Mouse (Mus musculus) thymus, postnatal 14 days (tissue): ENCODE data around the gene Gabrb3.

Experiments
- DNase-seq: peaks from one replicate; pipeline ENCODE4 v3.0.0; 2021

Gabrb3 gene

DNA sequence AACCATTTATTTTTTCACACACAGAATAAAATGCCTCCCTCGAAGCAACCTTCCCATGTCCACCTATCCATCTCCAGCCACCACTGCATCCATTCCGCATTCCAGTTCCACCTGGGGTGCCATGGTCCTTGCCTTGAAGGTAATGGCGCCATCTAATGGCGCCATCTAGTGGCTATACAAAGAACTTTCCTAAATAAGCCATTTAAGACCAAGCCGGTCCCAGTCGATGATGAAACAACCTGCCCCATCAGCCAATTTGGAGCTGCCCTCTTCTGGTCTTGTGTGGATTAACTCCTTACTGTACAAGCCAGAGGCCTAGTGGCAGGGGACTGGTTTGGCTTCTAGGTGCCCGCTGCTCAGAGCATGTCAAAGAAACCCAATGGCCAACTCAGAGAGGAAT, 119.1 kb downstream of the Gabrb3 start:
- no peak for DNase-seq

DNA sequence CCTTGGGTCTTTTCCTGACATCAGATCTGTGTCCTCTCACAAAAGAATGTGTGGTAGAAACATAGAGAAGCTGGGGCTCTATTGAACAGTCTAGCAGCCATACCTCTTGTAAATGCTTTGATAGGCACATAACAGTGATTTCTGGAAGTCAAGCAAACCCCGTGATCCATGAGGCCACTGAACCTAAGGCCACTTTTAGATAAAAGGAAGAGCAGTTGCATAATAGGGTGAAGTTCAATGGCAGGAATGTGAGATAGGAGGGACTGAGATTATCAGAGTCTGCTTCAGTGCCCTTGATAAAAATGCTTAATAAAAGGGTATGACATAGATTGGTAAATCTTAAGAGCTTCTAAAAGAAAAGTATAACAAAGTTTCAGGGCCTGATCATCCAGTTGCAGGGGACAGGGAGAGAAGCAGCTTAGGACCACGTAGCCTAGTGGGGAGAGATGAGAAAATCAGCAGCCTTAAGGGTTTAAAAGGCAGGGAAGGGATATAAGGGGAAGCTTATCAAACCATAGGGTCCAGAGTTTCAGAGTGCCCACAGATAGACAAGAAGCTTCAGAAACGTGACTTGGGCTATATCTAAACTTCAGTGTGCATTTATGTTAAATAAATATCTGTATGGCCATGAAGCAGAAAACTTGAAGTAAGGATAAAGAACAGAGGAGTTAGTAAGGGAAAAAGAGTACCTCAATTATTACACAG, 141.4 kb downstream of the Gabrb3 start:
- DNase-seq, result no peak

- no peak for DNase-seq
Observed at GRCm38 (mm10) chr7:57564403-57564802, 144.9 kb downstream of the Gabrb3 start.

- peak; percentile 6 for DNase-seq
Observed at GRCm38 (mm10) chr7:57590451-57591248, 171.2 kb downstream of the Gabrb3 start.

DNA sequence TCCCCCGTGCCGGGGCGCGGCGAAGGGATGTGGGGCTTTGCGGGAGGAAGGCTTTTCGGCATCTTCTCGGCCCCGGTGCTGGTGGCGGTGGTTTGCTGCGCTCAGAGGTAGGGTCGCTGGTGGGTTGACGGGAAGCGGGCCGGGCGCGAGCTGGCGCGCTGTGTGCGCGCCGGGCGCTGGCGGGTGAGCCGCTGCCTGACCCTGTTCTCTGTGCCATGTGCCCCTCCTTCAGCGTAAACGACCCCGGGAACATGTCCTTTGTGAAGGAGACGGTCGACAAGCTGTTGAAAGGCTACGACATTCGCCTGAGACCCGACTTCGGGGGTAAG, 171.7 kb downstream of the Gabrb3 start:
- no peak for DNase-seq

DNA sequence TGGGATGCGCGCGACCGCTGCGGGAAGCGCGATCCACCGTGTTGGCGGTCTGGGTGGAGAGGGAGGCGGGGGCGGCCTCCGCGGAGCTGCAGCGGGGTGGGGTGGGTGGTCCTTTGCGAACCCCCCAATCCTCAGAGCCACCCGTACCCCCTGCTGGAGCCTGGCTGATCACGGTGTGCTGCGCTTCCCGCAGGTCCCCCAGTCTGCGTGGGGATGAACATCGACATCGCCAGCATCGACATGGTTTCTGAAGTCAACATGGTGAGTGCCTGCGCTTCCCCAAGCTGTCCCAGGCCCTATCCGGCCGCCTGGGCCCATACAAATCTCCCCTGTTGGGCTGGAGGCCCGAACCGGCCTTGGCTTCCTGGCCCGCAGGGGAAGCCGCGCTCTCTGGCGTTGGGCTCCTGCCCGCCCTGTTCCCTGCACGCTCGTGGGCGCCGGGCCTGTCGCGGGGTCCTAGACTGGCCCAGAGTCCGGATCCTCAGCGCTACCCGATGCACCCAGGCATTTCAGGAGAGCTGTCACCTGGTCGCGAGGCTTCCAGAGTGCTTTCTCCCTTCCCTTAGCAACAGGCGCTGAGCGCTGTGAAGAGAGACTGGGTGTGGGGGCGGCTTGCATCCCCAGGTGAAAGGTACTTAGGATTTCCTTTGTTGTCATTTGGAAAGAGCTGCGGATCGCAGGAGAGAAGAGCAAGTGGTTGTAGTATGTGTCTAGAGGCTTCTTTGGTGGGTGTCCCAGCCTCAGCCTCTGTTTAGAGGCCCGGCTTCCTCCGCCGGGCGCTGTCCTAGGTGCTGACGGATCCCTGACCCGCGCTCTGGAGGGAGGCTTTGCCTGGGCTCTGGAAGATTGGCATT, 172.3 kb downstream of the Gabrb3 start:
- peak; percentile 2 for DNase-seq

DNA sequence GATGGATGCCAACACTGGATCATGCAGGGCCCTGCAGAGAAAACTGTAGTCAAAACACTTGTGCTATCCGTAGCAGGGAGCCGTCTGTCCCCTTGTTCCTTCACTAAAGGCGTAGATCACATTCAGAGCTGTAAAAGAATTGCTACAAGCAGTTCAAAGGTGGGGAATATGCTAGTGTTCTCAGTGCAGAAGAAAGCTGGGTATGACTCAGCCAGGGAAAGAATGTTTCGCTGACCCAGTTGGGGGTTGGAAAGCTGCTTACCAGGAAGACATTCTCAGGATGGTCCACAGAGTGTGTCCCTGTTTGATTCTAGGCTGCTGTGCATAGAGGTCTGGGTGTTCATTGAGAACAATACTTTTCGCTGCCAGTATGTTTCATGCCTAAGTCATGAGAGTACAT, 177.8 kb downstream of the Gabrb3 start:
- DNase-seq, result no peak

- DNase-seq, result no peak
Observed at GRCm38 (mm10) chr7:57618697-57619096, 199.2 kb downstream of the Gabrb3 start.

DNA sequence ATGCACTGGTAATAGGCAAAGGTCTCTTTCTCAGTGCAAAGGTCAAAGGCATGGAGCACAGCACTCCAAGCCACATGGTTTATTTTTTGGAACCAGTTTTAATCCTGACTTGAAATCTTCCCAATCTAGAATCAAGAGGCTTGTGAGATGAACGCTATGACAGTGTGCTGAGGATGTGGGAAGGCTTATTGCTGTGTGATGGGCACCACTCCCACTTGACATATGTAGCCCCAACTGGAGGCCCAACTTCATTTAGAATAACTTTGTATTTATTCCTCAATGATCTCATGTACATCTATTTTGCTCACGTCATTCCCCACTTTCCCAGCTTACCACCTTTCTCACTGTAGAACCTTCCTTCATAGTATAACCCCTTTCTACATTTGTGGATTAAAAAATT, 200.5 kb downstream of the Gabrb3 start:
- no peak for DNase-seq

DNA sequence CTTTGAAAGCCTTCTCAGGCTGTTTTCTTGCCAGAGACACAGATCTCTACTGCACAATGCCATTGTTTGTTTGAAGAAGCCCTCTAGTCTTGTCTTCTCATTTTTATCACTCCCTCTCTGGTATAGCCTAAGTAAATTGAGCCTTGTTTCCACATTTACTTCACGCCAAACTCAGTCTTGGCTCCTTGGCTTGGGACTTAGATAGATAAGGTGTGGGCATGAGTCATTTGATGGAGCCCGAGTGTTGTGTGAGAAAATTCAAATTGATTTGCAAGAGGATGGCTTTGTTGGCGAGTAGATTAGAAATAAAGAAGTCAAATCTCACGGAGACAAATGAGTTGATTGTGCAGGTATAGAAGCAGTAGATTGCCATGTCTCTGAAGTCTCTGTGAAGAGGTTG, 204.2 kb downstream of the Gabrb3 start:
- DNase-seq, result no peak

GRCm38 (mm10) chr7:57635026-57635425, 215.5 kb downstream of the Gabrb3 start:
- no peak for DNase-seq

DNA sequence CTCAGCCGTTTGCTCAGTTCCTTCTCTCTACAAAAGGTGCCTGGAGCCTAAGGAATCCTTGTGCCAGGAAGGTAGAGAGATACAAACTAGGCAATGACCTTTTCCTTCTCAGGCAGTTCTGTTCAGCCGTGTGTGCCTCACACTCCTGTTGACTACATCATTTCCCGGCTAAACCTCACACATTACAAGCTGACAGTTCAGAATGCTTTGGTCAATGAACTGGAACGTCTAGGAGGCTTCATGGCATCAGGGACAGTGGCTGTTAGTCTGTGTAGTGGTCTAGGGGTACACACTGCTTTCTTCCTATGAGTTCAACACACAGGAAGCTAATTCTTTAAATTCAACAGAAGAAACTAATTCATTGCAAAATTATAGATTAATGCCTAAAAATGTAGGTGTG, 216.2 kb downstream of the Gabrb3 start:
- no peak for DNase-seq

GRCm38 (mm10) chr7:57640796-57641195, 221.3 kb downstream of the Gabrb3 start:
- no peak for DNase-seq

GRCm38 (mm10) chr7:57647345-57647744, 227.9 kb downstream of the Gabrb3 start:
- DNase-seq, result no peak

- no peak for DNase-seq
Observed at GRCm38 (mm10) chr7:57648136-57648755, 228.8 kb downstream of the Gabrb3 start.

DNA sequence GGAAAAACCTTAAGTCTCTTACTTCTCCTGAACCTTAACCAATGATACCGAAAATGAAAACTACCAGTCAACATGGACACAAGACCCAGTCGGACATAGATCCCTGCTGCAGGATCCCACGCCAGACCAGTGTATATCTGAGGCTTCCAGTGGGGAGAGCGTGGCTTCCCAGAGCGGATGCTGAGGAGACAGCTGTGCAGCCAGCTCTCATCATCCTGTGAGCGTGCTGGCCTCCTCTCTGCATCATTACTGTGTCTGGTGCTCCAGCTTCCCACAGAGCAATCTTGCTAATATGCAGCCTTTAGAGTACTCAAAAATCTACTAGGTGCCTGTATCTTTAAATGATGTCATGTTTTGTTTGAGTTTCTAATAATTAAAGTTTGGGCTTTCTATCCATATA, 257.9 kb downstream of the Gabrb3 start:
- no peak for DNase-seq

DNA sequence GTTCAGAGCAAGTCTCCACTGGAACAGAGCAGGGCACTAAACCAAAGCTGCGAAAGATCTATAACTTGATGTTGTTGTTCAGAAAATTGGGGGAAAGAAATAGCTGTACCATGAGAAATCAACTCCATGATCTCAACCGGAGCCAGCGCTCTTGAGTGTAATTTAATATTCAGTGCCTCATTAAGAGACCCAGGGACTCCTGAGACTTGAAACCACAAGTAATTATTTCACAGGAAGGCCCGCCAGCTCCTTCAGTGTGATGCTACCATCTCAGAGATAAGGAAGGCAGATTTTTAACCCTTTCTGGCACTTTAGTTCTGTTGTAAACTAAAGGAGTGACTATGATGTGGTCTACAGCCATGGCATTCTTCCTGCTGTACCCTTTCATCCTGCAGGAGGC, 270.3 kb downstream of the Gabrb3 start:
- DNase-seq, result no peak

GRCm38 (mm10) chr7:57700370-57700769, 280.9 kb downstream of the Gabrb3 start:
- DNase-seq, result no peak

DNA sequence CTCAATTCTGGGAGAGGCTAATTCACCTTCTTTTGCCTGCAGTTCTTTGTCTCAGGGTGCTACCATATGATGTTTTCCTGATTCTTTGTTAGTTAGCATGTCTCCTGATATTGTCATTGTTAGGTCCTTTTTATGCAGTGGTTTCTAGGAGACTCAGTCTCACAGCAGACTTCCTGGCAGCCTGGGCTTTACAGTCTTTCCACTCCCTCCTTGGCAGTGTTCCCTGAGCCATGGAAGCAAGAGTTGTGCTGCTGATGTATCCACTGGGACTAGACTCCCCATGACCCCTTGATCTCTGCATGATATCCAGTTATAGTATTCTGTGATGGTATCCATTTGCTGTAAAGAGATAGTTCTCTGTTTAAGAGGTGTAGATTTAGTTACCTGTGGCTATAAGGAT, 281.6 kb downstream of the Gabrb3 start:
- DNase-seq, result no peak

DNA sequence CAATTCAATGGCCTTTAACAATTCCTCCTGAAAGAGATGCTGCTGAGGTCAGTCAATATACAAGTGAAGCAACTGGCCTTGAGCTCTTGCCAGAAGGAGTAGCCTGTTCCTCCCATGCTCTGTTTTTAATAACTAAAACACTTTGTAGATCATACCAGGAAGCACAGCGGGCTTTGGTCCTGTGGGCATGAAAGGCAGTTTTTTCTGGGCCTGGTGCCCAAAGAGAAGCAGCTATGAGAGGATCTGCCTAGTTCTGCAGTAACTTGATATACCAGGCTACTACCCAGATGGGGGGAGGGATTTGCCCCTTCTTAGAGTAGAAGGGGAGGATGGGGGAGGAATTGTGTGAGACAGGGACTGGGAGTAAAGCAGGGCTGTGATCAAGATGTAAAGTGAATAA, 284.1 kb downstream of the Gabrb3 start:
- DNase-seq, result no peak

DNA sequence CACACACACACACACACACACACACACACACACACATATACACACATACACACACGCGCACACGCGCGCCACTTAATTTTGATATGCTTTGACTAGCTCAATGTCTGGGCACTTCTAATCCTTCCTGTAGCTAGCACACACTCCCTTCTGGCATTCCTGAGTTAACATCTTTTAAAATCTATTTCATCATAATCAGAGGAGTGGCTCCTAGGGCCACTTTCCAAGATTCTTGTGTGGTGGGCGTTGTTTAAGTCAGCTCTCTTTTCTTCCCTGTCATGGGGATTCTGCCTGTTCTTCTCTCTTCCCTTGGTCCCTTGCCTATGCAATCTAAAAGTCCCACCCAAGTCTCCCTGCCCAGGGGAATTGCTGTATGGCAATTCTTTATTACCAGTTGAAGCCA, 286.6 kb downstream of the Gabrb3 start:
- DNase-seq, result no peak

DNA sequence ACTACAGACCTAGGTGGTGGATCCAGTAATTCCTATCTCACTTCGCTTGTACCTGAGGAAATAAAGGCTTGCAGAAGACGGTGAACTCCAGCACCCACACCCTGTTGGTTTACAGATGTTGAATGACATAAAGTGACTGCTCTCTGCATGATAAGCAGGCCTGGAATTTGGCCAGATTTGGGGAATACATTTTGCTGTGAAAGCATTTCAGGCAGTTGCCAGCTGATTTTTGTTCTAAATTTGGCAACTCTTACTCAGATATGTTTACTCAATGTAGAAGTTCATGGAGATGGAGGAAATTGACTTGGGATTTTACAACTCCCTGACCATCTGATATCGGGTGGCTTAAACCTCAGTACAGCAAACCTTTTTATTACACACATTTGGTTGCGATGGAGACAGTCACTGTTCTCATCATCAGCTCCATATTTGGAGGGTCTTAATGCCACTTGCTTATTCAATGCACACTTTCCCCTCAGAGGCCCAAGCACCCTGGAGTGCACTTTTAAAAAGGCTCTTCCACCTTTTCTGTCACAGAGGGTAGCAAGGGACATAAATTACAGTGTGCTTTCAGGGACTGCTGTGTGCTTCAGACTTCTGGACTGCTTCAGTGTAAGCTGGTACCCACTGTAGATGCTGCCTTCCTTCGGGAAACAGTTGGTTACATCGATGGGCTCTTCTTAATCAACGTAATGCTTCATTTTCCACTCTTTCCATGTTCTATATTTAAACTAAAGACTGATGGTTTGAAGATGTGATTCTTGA, 287.7 kb downstream of the Gabrb3 start:
- DNase-seq, result no peak

DNA sequence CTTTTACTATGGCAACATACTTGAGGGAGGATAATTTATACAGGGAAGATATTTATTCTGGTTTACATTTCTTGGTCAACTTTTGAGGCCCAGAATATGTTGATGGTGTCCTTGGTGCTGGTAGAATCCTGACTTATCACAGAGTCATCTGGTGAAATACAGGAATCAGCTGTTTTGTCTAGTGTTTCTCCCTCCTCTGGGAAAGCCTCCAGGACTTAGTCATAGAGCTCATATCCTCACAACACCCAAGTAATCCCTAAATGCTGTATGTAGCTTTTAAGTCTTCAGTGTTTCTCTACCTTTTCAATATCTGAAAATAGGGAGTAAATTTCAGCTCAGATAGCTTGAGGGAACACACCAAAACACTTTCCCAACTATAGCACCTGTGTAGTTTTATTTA, 292.2 kb downstream of the Gabrb3 start:
- no peak for DNase-seq
